Mouse (Mus musculus) heart, adult 2 months (tissue): ENCODE measurements around the gene Prl7c1.

Experiments used
- CTCF ChIP-seq: fragments of 200-600 bp; IDR thresholded peaks from 2 replicates; pipeline ENCODE4 v1.8.1; 2022; ENCODE audit warnings: antibody characterized with exemption, mild to moderate bottlenecking, moderate library complexity
- POLR2A ChIP-seq: fragments of 200-500 bp; IDR thresholded peaks from 2 replicates; pipeline ENCODE4 v1.6.1; 2011; ENCODE audit warnings: mild to moderate bottlenecking, low read depth, low read length, control low read depth; ENCODE audit not compliant: insufficient read depth

- TF ChIP-seq CTCF (no peak), POLR2A (no peak)
Measured at GRCm38 (mm10) chr13:27799303-27799702, 18.7 kb upstream of the Prl7c1 start.
